Mouse (Mus musculus): ENCODE results near the gene Fpgs.

DNA sequence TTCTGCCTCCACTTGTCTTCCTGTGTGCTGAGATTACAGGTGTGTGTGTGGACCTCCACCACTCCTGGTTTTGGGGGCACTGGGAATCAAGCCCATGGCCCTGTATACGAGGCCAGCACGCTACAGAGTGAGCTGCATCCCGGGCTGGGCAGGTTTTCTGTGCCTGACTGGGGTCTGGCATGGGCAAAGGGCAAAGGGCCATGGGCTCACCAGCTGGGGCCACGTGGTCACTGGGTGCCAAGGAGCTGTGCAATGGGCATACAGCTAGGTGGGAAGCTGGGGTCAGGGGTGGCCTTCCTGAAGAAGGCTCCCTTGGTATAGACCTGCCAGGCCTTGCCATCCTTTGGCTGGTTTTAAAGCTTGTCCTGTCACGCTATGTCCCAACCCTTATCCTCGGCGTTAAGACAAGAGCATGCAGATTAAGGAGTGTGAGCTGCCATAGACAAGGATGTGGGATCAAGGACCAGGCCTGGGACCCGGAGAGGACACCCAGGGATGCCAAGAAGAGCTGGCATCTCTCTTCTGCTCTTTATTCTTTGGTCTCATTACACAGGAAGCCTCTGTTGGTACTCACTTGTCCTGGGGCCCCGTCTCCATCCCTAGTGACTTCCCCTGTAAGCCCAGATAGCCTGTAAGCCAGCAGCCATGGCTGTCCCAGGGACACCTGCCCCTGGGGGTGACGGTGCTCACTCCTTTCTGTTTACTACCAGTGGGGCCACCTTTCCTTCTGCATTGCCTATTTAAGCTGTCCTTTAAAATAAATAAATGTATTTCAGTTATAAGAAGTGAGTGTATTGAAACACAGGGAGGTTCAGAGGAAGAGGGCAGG is 69.5 kb downstream of the Fpgs start:
- no peak for TF ChIP-seq CTCF (IDR thresholded peaks at IDR 0.05; ENCODE audit: control insufficient read depth, insufficient read depth, insufficient read length)
- no peak for TF ChIP-seq FOSL1 (IDR thresholded peaks at IDR 0.05; ENCODE audit: insufficient read depth, low read length, poor library complexity, severe bottlenecking)
